Mouse (Mus musculus): ENCODE data around the gene Ly6f. TPM values are rescaled to one million over a fixed set of nuclear protein-coding genes. Genes with fewer than 3 reads are reported as not detected.

Gene Ly6f
- total RNA-seq, 2 experiments from 2014 or later = not detected

GRCm38 (mm10) chr15:75314421-75314820 lies 46.2 kb downstream of the Ly6f start:
- DNase-seq (ENCODE audit: low spot score) = no peak
- intact Hi-C loops (cut with DNase I) = no loop called here

- intact Hi-C loops (cut with DNase I) = no loop called here
- no peak for DNase-seq (ENCODE audit: low spot score)
Measured at GRCm38 (mm10) chr15:75317255-75317654, 49.0 kb downstream of the Ly6f start.

- no peak for DNase-seq (ENCODE audit: low spot score)
- intact Hi-C loops (cut with DNase I) = no loop called here
Measured at GRCm38 (mm10) chr15:75318584-75318983, 50.4 kb downstream of the Ly6f start.

GRCm38 (mm10) chr15:75320104-75320503 lies 51.9 kb downstream of the Ly6f start:
- no peak for DNase-seq (ENCODE audit: low spot score)
- intact Hi-C loops (cut with DNase I) = no loop called here

Other genes starting within 250 kb of the Ly6f start
- 100 to 1,000 TPM; 221 to 300 TPM for gene Ly6c1, start 219.6 kb upstream of the Ly6f start, total RNA-seq (2021)
- 1 to 10 TPM; 8.8 to 9.7 TPM for gene Ly6c2, start 156.5 kb upstream of the Ly6f start, total RNA-seq (2021)
- not detected for gene Ly6g, start 113.2 kb upstream of the Ly6f start, total RNA-seq (2021)
- not detected for gene BC025446, start 52.0 kb upstream of the Ly6f start, total RNA-seq (2021)